Mouse (Mus musculus) cerebellum, adult 18-20 months (tissue): ENCODE results near the gene 2610318N02Rik.

Source experiments
- DNase-seq, 2 experiments: peaks; one replicate each; pipeline ENCODE4 v3.0.0; 2021

Gene 2610318N02Rik

DNA sequence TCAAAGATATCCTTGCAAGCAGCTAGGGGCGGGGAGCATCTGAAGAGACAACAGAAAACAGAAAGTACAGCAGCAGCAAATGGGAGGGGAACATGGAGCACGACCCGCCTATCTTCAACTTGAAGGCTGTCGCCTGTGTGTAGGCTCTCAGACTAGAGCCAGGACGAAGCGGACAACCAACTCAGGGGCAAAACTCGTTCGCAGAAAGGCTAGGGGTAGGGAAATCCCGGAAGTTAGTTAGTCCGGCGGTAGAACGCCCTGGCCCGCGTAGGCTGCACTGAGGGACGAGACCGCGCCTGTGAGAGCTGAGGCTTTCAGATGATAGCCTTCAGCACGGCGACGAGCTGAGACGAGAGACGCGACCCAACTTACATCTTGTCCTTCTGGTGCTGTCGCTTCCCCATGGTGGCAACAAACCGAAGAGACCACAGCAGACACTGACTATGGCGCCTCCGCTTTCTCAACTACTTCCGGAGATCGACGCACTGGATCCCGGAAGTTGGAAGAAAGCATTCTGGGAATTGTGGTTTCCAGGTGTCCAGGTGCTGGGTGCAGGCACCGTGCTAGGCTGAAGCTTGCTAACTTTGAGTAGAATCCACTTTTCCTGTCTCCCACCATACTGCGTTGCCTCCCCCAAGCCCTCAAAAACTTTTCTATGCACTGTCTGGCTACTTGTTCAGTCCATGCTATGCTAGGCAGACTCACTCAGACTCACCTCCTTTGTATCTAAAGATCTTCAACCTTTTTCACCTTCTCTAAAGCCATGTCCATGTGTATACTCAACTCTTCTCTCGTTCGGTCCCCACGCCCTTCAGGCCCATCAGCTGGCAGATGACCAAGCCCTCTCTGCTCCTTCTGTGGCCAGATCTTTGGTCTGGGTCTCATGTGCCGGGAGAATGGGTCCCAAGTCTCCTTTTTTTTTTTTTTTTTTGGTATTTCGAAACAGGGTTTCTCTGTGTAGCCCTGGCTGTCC is 13.9 kb downstream of the 2610318N02Rik start, which contains the start of gene Ppil2:
TSS of gene Ppil2 (minus strand) at position 487 of the 973 bp plus-strand sequence.
- DNase-seq = peak; percentile 75 to 81

- no peak for DNase-seq
Observed at GRCm38 (mm10) chr16:17104600-17104999, 20.4 kb downstream of the 2610318N02Rik start.

DNA sequence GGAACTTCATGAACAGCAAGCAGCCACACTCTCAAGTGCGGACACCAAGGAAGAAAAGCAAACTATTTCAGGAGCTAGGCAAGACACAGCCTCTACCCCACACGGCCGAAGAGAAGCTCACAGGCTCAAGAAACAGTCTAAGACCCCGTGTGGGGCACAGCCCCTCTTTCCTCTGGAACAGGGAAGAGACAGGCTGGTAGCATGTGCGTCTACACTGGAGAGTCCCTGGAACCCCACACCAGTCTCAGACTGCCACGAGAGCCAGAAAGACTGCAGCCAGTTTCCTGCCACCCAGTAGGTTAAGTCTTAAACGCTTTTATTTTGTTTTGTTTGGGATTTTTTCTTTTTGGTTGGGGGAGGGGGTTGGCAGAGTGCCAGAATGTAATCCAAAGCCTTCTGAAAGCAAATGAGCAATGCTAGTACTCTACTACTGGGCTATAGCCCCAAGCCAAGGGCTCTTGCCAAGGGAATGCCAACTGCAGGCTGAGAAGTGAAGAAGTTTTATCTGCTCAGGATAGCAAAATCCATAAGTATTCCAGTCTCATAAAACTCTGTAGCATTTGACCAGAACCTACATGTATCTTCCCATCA is 22.2 kb downstream of the 2610318N02Rik start:
- no peak for DNase-seq

- no peak for DNase-seq
Observed at GRCm38 (mm10) chr16:17096938-17097337, 28.0 kb downstream of the 2610318N02Rik start.

DNA sequence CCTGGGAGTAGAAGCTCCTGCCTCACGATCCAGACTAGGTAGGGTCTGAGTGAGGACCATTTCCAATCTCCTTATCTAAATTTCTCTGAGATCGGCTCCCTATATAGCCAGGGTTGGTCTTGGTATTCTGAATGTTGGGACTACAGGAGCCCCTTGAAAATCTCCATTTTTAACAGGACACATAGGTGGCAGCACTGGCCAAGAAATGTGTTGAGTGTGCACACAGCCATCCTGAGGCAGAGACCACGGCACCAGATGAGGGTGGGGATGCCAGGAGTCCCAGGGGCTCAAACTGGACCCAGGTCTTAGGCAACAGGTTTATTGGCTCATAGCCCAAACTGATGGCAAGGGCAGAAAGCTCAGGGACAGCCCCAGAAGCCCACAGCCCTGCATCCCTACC is 36.6 kb downstream of the 2610318N02Rik start:
- no peak for DNase-seq

DNA sequence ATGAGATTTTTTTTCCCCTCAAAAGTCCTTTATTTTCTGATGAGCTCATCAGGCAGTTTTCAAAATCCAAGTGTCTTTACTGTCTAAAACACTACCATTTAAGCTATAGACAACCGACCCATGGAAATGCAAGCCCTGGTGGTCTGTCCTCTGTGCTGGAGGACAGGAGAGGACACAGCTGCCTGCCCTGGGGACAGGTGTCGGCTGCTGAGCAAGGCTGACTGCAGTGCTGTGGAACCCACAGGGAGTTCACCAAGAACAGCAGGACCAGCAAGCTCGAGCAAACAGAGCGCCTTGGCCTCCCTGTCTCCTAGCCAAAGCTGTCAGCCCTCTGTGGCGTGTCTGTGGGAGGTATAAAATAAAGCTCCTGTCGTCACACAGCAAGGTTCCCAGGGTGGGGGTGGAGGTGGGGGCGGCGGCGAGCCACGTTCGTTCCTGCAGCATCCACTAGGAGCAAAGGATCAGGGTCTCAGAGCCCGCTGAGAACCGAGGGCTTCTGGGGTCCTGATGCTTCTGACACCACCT is 38.2 kb downstream of the 2610318N02Rik start:
- DNase-seq = no peak

GRCm38 (mm10) chr16:17086241-17086640 is 38.7 kb downstream of the 2610318N02Rik start:
- no peak for DNase-seq

DNA sequence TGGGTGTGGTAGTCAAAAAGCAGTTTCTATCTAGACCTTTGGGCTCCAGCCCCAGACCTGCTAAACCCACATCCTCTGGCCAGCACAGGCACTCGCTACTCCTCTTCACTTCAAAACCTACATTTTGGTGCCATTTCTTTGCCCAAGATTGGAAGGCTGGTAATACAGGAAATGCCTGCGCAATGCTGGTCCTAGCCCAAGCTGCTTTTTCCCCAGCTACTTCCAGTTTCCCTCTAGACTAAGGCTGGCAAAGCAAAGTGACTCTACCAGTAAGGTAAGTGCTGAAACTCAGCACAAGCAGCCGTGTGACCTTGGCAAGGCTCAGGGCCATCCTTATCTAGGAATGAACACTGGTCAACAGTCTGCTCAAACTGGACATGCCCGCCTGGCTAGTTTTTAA is 39.3 kb downstream of the 2610318N02Rik start:
- DNase-seq = no peak

DNA sequence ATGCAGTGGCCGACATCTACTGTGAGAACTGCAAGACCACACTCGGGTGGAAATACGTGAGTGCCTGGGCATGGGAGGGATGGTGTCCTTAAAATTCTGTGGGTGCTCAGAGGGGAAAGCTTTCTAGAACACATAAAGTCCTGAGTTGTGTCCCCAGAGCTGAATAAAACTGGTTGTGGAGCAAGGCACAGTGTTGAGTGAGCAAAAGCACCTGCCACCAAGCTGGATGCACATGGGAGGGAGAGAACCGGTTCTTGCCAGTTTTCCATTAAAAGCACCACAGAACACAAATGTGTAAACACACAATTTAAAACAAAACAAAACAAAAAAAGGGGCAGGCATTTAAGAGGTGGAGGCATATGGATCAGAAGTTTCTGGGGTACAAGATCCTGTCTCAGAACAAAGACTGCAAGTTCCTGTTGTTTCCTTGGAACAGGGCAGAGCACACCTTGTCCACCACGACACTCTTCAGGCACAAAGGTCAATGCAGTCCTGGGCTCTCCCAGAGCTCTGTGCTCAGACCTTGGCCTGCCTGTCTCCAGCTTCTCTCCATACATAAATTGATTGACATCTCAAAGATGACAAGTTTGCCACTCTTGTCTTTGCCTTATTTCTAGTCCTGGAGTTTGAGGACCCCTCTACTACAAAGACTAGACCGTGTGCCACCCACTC is 42.7 kb downstream of the 2610318N02Rik start:
- no peak for DNase-seq

DNA sequence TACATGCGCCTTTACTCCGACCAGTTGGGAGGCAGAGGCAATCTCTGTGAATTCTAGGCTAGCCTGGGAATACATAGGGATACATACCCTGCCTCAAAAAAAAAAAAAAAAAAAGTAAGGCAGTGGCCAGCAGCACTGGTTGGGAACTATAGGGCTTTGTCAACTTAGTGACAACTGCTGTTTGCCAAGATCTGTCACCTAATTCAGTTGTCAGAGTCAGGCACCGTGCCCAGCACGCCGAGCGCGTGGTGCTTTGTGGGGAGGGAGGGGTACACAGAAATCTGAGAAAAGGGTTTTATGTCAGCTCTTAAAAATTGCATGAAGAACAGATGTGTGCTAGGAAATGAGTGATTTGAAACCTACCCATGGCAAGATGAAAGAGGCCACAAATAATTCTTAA is 46.9 kb downstream of the 2610318N02Rik start:
- DNase-seq = no peak

DNA sequence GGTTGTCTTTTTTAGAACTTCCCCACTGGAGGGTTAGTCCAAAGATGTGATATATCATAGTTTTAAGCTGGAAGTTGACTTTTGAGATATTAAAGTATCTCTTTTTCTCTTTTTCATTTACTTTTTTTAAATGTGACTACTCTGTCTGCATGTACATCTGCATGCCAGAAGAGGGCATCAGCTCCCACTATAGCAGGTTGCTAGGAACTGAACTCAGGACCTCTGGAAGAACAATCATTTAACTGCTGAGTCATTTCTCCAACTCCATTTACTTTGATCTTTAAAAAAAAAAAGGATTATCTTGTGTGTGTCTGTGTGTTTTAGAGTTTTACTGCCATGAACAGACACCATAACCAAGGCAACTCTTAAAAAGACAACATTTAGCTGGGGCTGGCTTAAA is 48.1 kb downstream of the 2610318N02Rik start:
- no peak for DNase-seq

DNA sequence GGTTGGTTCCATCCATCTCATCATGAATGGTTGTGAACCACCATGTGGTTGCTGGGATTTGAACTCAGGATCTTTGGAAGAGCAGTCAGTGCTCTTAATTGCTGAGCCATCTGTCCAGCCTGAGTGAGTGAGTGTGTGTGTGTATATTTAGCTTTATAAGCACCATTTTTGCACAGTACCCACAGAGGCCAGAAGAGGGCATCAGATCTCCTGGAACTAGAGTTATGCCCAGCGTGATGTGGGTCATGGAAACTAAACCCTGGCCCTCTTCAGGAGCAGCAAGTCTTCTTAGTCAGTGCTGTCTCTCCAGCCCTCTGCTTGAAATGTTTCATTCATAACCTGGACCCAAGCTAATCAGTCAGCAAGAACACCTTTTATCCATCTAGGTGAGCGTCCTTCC is 48.7 kb downstream of the 2610318N02Rik start:
- no peak for DNase-seq

DNA sequence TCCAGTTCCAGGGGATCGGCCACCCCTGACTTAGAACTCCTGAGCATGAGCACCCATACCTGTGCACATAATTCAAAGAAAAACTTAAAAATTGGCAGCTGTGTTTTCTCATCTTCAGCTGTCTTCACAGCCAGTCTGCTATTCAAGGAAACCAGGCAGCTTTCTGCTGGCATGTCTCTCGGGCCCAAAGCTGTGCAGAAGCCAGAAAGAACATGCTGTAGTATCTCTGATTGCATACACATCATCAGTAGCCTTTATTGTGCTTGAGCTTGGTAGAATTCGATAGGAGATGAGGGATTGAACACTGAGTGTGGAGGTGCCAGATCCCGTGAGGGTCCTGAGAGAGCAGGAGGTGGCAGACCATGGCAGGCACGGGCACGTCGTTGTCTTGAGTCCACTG is 52.0 kb downstream of the 2610318N02Rik start:
- DNase-seq = no peak

- DNase-seq = no peak
Observed at GRCm38 (mm10) chr16:17070716-17071115, 54.3 kb downstream of the 2610318N02Rik start.

DNA sequence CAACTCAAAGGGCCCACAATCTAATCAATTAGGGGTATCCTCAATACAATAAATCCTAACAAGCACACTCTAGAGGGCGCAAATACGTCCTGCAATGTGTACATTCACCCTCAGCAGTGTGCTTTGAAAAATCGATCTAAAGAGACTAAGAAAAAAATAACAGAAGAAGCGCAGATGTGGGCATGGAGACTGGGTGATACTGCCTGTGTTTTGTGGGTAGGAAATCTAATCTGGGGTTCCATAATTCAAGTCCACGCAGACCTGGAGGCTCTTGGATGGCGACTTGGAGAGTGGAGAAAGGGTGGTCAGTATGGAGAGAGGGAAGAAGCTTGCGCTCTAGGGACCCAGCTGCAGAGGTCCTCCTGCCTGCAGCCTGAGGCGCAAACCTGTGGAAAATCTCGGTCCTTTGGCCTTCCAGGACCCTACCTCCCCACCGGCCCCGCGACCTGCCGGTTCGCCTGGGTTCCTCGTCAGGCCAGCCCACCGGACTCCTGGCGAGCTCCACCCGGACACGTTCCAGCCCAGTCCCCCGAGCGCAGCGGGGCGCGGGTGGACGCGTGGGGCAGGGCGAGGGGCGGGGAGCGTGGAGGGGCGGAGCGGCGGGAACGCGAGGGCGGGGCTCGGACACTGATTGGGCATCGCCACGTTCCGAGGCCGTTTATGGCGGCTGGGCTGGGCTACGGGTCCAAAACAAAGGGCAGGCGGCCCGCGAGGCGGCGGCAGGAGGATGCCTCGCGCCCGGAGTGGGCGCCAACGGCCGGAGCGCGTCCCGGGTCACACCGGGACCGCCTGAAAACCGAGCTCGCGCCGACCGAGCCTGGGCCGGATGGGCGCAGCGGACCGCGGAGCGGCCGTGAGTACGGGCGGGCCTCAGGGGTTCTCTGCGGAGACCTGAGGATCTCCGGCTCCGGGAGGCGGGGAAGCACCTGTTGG is 55.2 kb downstream of the 2610318N02Rik start, which contains the start of gene Ypel1:
TSS of gene Ypel1 (plus strand) at position 186 of the 933 bp plus-strand sequence.
- DNase-seq = peak; percentile 88

GRCm38 (mm10) chr16:17067552-17067951 is 57.4 kb downstream of the 2610318N02Rik start:
- DNase-seq = no peak
